Mouse (Mus musculus) stomach, postnatal 0 days (tissue): ENCODE measurements at regions not wholly inside any gene's neighbourhood (a gene's known extent, or its start where the extent isn't known, plus 50 kb on each side); places are given as distances from the start of the nearest gene placed in this dataset.
A peak's percentile ranks its signal among the peaks of the same experiment; 100 is the strongest.

ENCODE experiments used
- ATAC-seq: fragments of 200-750 bp; cut with Nextera tagmentation; 2 replicates; pipeline ENCODE4 v1.8.0; 2017; ENCODE audit not compliant: low FRiP score, low TSS enrichment
- DNase-seq: peaks from one replicate; pipeline ENCODE4 v3.0.0-alpha.2; 2016; ENCODE audit warnings: low spot score
- H3K27ac ChIP-seq: fragments of 300-500 bp; sonication (generic); replicated peaks from 2 replicates; pipeline ENCODE4 v1.5.1; 2014; ENCODE audit warnings: mild to moderate bottlenecking, control low read depth
- H3K27me3 ChIP-seq: fragments of 300-500 bp; sonication (generic); 2 replicates; pipeline ENCODE4 v1.6.1; 2014; ENCODE audit warnings: low read length; ENCODE audit not compliant: control insufficient read depth, insufficient read depth
- H3K36me3 ChIP-seq: fragments of 300-500 bp; sonication (generic); 2 replicates; pipeline ENCODE4 v1.6.1; 2014; ENCODE audit warnings: low read length, mixed read lengths; ENCODE audit not compliant: control insufficient read depth, insufficient read depth
- H3K4me1 ChIP-seq: fragments of 300-500 bp; sonication (generic); replicated peaks from 2 replicates; pipeline ENCODE4 v1.6.1; 2014; ENCODE audit warnings: antibody characterized with exemption; ENCODE audit not compliant: control insufficient read depth, insufficient read depth
- H3K4me2 ChIP-seq: fragments of 300-500 bp; sonication (generic); replicated peaks from 2 replicates; pipeline ENCODE4 v1.6.1; 2014; ENCODE audit warnings: low read depth, mild to moderate bottlenecking, control low read depth, moderate library complexity
- H3K4me3 ChIP-seq: fragments of 300-500 bp; sonication (generic); 2 replicates; pipeline ENCODE4 v1.5.1; 2014; ENCODE audit warnings: low read depth, low read length, control low read depth
- H3K9ac ChIP-seq: fragments of 300-500 bp; sonication (generic); 2 replicates; pipeline ENCODE4 v1.6.1; 2014; ENCODE audit warnings: mild to moderate bottlenecking, low read length, control low read depth, mixed read lengths
- H3K9me3 ChIP-seq: fragments of 300-500 bp; sonication (generic); 2 replicates; pipeline ENCODE4 v1.6.1; 2016; ENCODE audit warnings: low read length; ENCODE audit not compliant: control insufficient read depth
- CTCF ChIP-seq: IDR thresholded peaks from 2 replicates; pipeline ENCODE4 v1.5.1; 2016; ENCODE audit warnings: antibody characterized with exemption, low read depth, mild to moderate bottlenecking, moderate library complexity
- EP300 ChIP-seq: optimal IDR thresholded peaks from 2 replicates; pipeline ENCODE3; 2016; ENCODE audit warnings: antibody characterized with exemption
- WGBS: fragments of 180-500 bp; shearing (Covaris S2); extraction: QIAGEN DNeasy Blood & Tissue Kit; methylation state at CpG from one replicate; pipeline ENCODE4 v1.1.7; 2014; 5-methylcytosine and 5-hydroxymethylcytosine counted together

- DNase-seq (no peak), ATAC-seq (no peak)
- TF ChIP-seq CTCF (no peak), EP300 (no peak)
- H3K4me3 ChIP-seq = no peak overlapping the region
- H3K9ac ChIP-seq = no peak overlapping the region
- no peaks in the 10 kb centered on the region for H3K4me1 ChIP-seq
- H3K27me3 ChIP-seq = no peaks in the 10 kb centered on the region
- H3K9me3 ChIP-seq = no peaks in the 10 kb centered on the region
- no peaks in the 10 kb centered on the region for H3K36me3 ChIP-seq
- no peak overlapping the region for H3K4me2 ChIP-seq
- no peak overlapping the region for H3K27ac ChIP-seq
Measured at GRCm38 (mm10) chr5:18080761-18081160, 118.4 kb downstream of the Gnat3 start.

DNA sequence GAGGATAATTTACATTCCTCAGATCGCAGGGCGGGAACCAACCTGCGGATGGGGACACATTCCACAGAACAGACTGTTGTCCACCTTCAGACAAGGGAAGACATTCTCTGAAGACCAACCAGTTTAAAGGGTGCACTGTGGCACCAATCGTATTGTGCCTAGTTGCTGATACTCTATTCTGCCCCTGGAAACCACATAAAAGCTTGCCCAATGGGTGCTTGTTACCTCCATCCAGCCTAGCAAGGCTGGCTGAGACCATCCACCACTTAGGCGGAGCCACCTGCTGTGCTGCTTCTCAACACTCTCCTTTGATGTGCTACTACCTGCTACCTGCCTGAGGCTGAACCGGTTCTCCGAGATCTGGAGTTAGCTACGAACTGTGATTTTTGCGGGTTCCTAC, 119.9 kb downstream of the Gnat3 start:
- 56% methylated on average over 9 of the region's 9 CpGs for WGBS
- Histone ChIP-seq H3K9ac (no peak overlapping the region), H3K4me3 (no peak overlapping the region), H3K4me1 (no peaks in the 10 kb centered on the region), H3K27ac (no peak overlapping the region), H3K4me2 (no peak overlapping the region), H3K36me3 (no peaks in the 10 kb centered on the region), H3K27me3 (no peaks in the 10 kb centered on the region), H3K9me3 (no peaks in the 10 kb centered on the region)
- TF ChIP-seq CTCF (no peak), EP300 (no peak)
- DNase-seq (no peak), ATAC-seq (no peak)

GRCm38 (mm10) chr5:18083789-18084188, 121.4 kb downstream of the Gnat3 start:
- Histone ChIP-seq H3K36me3 (no peaks in the 10 kb centered on the region), H3K27ac (no peak overlapping the region), H3K9ac (no peak overlapping the region), H3K4me1 (no peaks in the 10 kb centered on the region), H3K27me3 (no peaks in the 10 kb centered on the region), H3K4me2 (no peak overlapping the region), H3K9me3 (no peaks in the 10 kb centered on the region), H3K4me3 (no peak overlapping the region)
- DNase-seq (no peak), ATAC-seq (no peak)
- 75% methylated on average over 1 of the region's 1 CpGs for WGBS
- TF ChIP-seq EP300 = no peak
- no peak for TF ChIP-seq CTCF

DNA sequence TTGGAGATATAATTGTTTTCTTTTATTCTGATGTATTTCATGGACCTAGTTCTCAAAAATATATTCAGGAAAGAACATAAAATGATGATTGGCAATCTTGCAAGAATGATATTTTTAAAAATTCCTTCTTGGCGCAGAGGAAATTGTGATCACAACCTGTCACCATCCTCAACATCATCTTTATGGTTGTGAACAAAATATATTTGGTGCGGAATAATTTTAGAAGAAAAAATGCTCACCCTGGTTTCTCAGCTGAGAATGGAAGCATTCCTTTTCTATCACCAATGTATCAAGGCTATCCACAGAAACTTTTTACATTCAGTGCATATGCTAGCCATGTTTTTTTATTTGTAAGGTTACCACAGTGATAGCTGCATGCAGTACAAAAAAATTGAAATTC, 123.1 kb downstream of the Gnat3 start:
- H3K4me3 ChIP-seq = no peak overlapping the region
- H3K9me3 ChIP-seq = no peaks in the 10 kb centered on the region
- no peak for DNase-seq
- H3K36me3 ChIP-seq = no peaks in the 10 kb centered on the region
- TF ChIP-seq CTCF (no peak), EP300 (no peak)
- no peak overlapping the region for H3K4me2 ChIP-seq
- no peaks in the 10 kb centered on the region for H3K27me3 ChIP-seq
- 89% methylated on average over 2 of the region's 2 CpGs for WGBS
- no peak overlapping the region for H3K9ac ChIP-seq
- ATAC-seq = no peak
- no peak overlapping the region for H3K27ac ChIP-seq
- no peaks in the 10 kb centered on the region for H3K4me1 ChIP-seq

GRCm38 (mm10) chr5:18087919-18088445, 125.6 kb downstream of the Gnat3 start:
- no peak overlapping the region for H3K4me3 ChIP-seq
- H3K27me3 ChIP-seq = no peaks in the 10 kb centered on the region
- no peak overlapping the region for H3K9ac ChIP-seq
- DNase-seq = peak; percentile 57
- H3K4me2 ChIP-seq = no peak overlapping the region
- peak; percentile 74 for ATAC-seq
- no peaks in the 10 kb centered on the region for H3K36me3 ChIP-seq
- TF ChIP-seq EP300 (no peak), CTCF (peak; percentile 76)
- no peak overlapping the region for H3K27ac ChIP-seq
- no peaks in the 10 kb centered on the region for H3K9me3 ChIP-seq
- H3K4me1 ChIP-seq = no peaks in the 10 kb centered on the region
- 30% methylated on average over 8 of the region's 8 CpGs for WGBS

GRCm38 (mm10) chr5:18089956-18090355, 127.6 kb downstream of the Gnat3 start:
- Histone ChIP-seq H3K4me2 (no peak overlapping the region), H3K36me3 (no peaks in the 10 kb centered on the region), H3K9me3 (no peaks in the 10 kb centered on the region), H3K27me3 (no peaks in the 10 kb centered on the region), H3K27ac (no peak overlapping the region), H3K4me3 (no peak overlapping the region), H3K9ac (no peak overlapping the region), H3K4me1 (no peaks in the 10 kb centered on the region)
- WGBS = 81% methylated on average over 2 of the region's 2 CpGs
- TF ChIP-seq EP300 = no peak
- TF ChIP-seq CTCF = no peak
- no peak for ATAC-seq
- DNase-seq = no peak
